Mouse (Mus musculus) left cerebral cortex, postnatal 36 days (tissue): ENCODE results near the gene Crocc2. TPM values are rescaled to one million over a fixed set of nuclear protein-coding genes. Genes with fewer than 3 reads are reported as not detected.

Experiments
- DNase-seq, 2 experiments: peaks; one replicate each; pipeline ENCODE4 v3.0.0; 2021 to 2022; ENCODE audit warnings: low spot score in 2 of 2, mixed read lengths in 1 of 2
- intact Hi-C: fragments of 180-260 bp; cut with DNase I; formaldehyde crosslinking; loops from one replicate; pipeline ENCODE4 v1.15.1; 2025
- total RNA-seq, 2 experiments: library from RNA; stranded (reverse); gene quantifications; 2 replicates each; pipeline ENCODE4 v1.2.3; 2021

Gene Crocc2
- total RNA-seq, 2 experiments from 2014 or later, result 0.07 to 0.18 TPM

- peak; percentile 28 to 40 for DNase-seq
- intact Hi-C loops, result no loop called here
Measured at GRCm38 (mm10) chr1:93210213-93210641, 41.7 kb downstream of the Crocc2 start.

GRCm38 (mm10) chr1:93211019-93211418 lies 42.5 kb downstream of the Crocc2 start:
- DNase-seq, result no peak
- intact Hi-C loops, result no loop called here

DNA sequence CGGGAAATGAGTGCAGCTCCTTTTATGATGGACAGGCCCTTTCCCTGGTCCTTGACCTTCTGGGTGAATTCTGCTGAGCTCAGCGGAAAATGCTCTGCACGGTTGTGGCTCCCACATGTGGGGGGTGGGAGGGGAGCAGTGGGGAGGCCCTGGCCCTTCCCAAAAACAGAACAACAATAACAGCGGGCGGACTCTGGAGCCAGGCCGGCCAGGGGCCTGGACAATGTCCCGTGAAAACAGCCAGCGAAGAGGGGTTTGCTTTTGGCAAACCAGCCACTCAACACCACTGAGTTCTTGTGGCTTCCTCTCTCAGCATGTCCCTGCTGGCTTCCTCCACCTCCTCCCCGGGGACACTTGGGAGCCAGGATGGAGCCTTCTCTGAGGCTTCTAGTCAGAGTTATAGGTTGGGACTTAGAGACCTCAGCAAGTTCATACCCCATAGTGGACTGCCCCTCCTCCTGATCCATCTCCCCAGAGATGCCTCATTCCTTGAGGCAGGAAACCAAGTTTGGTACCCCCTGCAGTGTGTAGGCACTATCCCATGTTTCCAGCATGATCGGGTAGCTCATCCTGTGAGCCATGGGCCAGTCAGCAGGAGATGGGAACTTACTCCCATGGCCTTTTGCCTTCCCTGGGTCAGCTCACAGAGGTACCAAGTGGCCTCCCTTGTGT lies 43.2 kb downstream of the Crocc2 start:
- intact Hi-C loops, result no loop called here
- DNase-seq, result no peak

GRCm38 (mm10) chr1:93212441-93212840 lies 43.9 kb downstream of the Crocc2 start:
- intact Hi-C loops, result no loop called here
- no peak for DNase-seq

DNA sequence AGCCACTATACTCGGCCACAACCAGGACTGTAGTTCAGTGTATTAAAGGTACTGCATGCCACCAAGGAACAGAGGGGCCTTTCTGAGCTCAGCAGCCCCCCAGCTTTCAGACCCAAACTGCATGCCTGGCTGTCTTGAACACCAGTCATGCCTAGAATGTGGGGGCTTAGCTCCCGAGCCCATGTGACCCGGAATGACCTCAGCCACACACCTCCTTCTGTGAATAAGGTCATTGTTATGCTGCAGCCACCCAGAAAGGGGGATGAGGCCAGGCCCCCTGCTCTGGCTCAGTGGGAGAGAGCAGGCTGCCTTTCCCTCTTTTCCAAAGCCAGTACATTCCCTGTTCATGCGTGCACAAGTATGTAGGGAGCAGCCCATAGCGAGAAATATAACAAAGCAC lies 46.1 kb downstream of the Crocc2 start:
- intact Hi-C loops, result no loop called here

GRCm38 (mm10) chr1:93216839-93217497 lies 48.4 kb downstream of the Crocc2 start:
- DNase-seq, result peak in 1 of 2 experiments; percentile 19
- intact Hi-C loops, result no loop called here

More for the DNA sequence above, 46.1 kb downstream of the Crocc2 start:
- DNase-seq, result no peak

DNA sequence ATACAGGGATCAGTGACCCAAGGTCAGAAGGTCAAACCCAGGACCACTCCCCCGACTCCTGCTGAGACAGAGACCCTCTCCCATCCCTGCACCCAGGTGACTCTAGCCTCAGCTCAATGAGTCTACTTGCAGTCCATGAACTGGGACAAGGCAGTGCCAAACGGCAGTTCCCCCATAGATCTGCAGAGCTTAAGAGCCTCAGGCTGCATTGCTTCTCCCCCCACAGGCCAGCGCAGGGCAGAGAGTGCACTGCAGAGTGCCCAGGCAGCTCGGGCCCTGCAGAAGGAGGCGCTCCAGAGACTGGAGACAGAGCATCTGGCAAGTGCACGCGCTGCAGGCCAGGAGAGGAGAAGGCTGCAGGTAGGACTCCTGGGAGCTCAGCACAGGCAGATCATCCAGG lies 49.0 kb downstream of the Crocc2 start:
- intact Hi-C loops, result no loop called here
- DNase-seq, result no peak

GRCm38 (mm10) chr1:93220776-93221175 lies 52.3 kb downstream of the Crocc2 start:
- intact Hi-C loops, result no loop called here
- no peak for DNase-seq

- intact Hi-C loops, result no loop called here
Measured at GRCm38 (mm10) chr1:93223972-93224371, 55.4 kb downstream of the Crocc2 start.

GRCm38 (mm10) chr1:93225226-93225625 lies 56.7 kb downstream of the Crocc2 start:
- intact Hi-C loops, result no loop called here
- no peak for DNase-seq

More at GRCm38 (mm10) chr1:93223972-93224371, 55.4 kb downstream of the Crocc2 start:
- DNase-seq, result no peak

DNA sequence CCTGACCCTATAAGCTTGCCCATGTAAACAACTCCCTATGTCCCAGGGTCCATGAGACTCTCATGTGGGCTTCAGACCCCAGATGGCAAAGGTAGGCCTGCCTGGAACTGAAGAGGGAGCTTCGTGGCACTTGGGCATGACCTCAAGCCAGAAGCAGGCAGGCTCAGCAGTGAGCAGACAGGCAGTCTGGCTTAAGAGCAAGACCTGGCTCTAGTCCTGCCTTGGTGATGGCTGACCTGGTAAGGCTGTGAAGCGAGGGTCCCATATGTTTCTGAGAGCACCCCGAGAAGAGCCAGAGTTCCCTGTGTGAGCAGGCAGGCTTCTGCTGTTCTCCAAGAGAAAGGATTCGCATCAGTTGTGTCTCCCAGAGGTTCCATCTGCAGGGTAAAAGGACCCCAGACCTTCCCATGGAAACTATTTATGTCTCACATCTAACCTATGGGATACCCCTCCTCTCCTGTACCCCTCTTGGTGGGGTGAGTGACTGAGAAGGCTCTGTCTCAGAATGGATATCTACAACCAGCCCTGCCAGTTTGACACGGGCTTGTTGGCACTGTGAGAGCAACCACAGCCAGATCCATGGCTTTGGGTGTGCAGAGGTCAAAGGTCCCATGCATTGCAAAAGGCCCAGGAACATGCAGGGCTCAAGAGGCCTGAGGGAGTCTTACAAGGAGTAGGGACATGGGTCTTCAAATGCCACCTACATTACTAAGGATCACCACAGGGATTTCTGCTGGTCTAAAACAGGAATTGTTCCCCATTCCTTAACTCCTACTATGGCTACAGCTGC lies 57.4 kb downstream of the Crocc2 start:
- DNase-seq, result no peak
- intact Hi-C loops, result no loop called here

GRCm38 (mm10) chr1:93227303-93227975 lies 58.9 kb downstream of the Crocc2 start:
- no peak for DNase-seq
- intact Hi-C loops, result no loop called here

GRCm38 (mm10) chr1:93227976-93228365 lies 59.4 kb downstream of the Crocc2 start:
- intact Hi-C loops, result no loop called here
- DNase-seq, result no peak

DNA sequence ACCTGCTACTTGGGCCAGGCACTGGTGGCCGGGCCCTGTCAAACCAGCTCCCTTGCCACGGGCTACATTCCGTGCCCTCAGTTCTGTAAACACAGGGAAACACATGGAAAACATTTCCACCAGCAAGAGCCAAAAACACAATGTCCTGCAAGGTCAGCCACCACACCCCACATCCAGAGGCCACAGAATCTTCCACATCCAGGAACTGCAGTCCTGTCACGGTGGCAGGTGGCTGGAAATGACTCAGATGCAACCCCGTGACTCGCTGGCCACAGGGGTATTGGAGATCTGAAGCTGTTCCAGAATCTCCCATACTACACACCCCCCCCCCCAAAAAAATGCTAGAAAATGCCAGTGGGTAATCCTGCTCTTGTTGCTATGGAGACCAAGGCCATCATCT lies 60.7 kb downstream of the Crocc2 start:
- no peak for DNase-seq
- intact Hi-C loops, result no loop called here

DNA sequence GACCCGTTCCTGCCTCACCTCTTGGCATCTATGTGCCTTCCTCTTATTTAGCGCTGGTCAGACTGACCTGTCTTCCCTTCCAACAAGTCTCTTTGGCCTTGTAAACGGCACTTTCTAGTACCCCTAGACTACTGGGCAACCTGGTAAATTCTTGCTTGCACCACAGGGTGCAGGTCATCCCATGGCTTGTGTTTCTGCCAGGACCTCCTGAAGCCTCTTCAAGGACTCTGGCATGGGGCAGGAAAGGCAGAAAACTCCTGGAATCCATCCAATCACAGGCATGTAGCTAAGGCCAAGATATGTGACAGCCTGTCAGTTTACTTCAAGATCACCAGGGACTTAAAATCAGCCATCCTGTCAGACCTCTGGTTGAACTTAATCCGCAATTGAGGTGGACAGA lies 61.1 kb downstream of the Crocc2 start:
- intact Hi-C loops, result no loop called here
- DNase-seq, result no peak

DNA sequence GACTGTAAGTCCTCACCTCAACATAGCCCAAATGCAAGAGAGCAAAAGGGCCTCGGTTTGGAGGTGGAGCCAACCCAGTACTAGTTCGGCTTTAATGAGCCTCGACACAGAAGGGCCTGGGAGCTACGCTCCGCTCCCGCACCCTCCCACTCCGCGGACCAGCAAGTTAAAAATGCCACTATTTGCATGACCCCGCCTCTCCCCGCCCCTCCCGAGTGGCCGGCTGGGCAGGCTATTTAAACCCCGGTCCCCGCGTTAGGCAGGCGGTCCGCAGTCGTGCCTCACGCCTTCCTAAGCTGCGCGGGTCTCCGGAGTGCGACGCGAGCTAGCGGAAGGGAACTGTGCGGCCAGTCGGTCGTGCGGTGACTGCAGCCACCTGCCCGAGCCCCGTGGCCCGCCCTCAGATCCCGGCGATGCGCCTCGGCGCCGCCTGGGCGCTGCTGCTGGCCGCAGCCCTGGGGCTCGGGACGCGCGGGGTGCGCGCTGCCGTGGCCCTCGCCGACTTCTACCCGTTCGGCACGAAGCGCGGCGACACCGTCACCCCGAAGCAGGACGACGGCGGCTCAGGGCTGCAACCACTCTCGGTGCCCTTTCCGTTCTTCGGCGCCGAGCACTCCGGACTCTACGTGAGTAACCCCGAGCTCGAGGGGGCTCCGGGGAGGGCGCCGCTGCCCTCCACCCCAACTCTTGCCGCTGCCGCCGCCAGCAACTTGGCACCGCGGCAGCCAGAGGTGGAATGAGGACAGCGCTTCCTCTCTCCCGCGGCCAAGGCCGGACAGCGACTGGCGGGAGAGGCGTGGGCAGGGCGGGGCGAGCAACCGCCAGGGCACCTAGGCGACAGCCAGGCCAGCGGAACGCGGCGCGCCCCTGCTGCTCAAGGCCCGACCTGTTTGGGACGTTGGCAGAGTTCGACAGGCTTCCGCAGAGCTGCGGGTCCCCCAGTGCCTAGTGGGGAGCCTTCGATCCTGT lies 67.3 kb downstream of the Crocc2 start, which contains the start of gene Sned1:
TSS of gene Sned1 (plus strand) at position 266 of the 969 bp plus-strand sequence.
- peak; percentile 64 to 70 for DNase-seq
- intact Hi-C loops, result loop anchor here (5.0 kb wide), 1 partner anchor 59 kb away; no protein-coding TSS in a partner anchor

DNA sequence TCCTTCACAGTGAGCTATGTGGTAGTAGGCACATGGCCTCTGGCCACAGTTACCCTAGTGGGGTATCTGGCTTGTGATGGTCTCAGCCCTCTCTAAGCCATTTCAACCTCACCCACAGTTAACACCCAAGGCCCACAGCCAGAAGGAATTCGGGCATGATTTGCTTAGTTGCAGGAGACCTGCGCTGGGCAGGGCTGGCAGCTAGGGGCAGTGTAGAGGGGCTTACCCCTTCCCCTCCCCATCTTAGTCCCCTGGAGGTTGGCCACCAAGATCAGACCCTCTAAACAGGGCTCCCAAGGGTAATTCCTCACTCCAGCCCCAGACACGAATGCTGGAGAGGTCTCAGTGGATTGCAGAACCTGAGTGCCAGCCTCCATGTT lies 68.0 kb downstream of the Crocc2 start:
- intact Hi-C loops, result loop anchor here (5.0 kb wide), 1 partner anchor 59 kb away; no protein-coding TSS in a partner anchor
- DNase-seq, result no peak

DNA sequence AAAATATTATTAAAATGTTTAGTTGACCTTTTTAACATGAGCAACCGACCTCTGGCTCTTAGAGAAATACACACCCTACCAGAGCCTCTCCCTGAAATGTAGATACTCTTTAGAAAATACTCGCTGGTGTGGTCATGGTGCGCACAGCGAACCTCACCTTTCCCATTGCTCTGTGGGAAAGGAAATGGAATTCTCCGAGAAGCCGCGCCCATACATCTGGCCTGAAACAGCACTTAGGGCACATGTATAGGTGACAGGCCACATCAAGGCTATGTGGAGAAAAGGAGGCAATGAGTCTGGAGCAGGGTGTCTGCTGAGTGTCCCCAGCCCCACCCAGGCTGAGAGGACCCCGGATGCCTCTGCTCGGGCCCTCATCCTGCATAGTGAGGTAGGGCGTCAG lies 69.2 kb downstream of the Crocc2 start:
- intact Hi-C loops, result loop anchor here (5.0 kb wide), 1 partner anchor 60 kb away; no protein-coding TSS in a partner anchor
- DNase-seq, result no peak

DNA sequence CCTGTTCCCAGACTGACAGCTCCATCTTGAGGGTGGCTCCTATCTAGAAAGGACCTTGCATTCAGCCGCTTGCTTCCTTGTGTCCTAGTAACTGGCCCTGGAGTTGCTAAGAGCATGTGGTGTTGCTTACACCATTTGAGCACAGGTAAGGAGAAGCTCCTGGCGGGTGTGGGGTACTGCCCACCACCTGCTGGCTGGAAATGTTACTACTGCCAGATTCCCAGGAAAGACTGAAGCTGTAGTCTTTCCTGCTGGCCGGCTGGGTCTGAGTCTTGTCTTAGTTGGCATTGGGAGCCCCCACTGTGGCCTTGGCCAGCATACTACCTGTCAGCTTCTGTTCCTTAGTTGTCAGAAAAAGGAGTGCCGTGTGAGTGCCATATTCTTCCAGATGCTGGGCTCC lies 69.7 kb downstream of the Crocc2 start:
- no peak for DNase-seq
- intact Hi-C loops, result loop anchor here (5.0 kb wide), 1 partner anchor 61 kb away; no protein-coding TSS in a partner anchor
